Mouse (Mus musculus) adrenal gland, adult 2 months (tissue): ENCODE data around the gene Rpusd1. TPM values are rescaled to one million over a fixed set of nuclear protein-coding genes. Genes with fewer than 3 reads are reported as not detected.

Experiments
- microRNA-seq, 2 experiments: library from miRNA; unstranded; fragments of <30 nt; microRNA quantifications; one replicate each; pipeline ENCODE4 v1.2.0; 2021
- polyA plus RNA-seq: library from polyadenylated mRNA; depleted of rRNA; stranded (reverse); fragments of >200 nt; gene quantifications from 2 replicates; pipeline ENCODE4 v1.2.3, GENCODE M21; 2012; rRNA removed
- total RNA-seq, 2 experiments: library from RNA; stranded (reverse); gene quantifications; 2 replicates each; pipeline ENCODE4 v1.2.3; 2021

The Rpusd1 gene
- total and polyA plus RNA-seq, 3 experiments, result 10.3 to 100 (median 14.6) TPM

Small RNAs within 50 kb of the gene (microRNA-seq; reads per million reads assigned to microRNA genes)
- gene Gm25083 (0 reads per million in 2 experiments), gene Mir6966 (1.1 to 1.7 reads per million in 2 experiments)

Other genes starting within 250 kb of the Rpusd1 start
- 1 to 10 TPM in 1 of 2 experiments, under 1 TPM in 1; 0.97 to 1.0 TPM for gene Sstr5, start 230.4 kb upstream of the Rpusd1 start, total RNA-seq
- gene Sstr5, start 230.4 kb upstream of the Rpusd1 start, polyA plus RNA-seq, result 0.36 and 0.54 TPM in 2 replicates
- 1 to 10 TPM in 1 of 2 experiments, under 1 TPM in 1; 0.83 to 1.5 TPM for gene Sox8, start 157.0 kb upstream of the Rpusd1 start, total RNA-seq
- gene Sox8, start 157.0 kb upstream of the Rpusd1 start, polyA plus RNA-seq, result 1.6 and 2.8 TPM in 2 replicates
- 10 to 100 TPM; 40.4 to 42.6 TPM for gene Lmf1, start 148.6 kb upstream of the Rpusd1 start, total RNA-seq
- gene Lmf1, start 148.6 kb upstream of the Rpusd1 start, polyA plus RNA-seq, result 30.3 and 35.8 TPM in 2 replicates
- 1 to 10 TPM; 1.1 to 1.4 TPM for gene Gng13, start 10.5 kb upstream of the Rpusd1 start, total RNA-seq
- not detected in 2 replicates for gene Gng13, start 10.5 kb upstream of the Rpusd1 start, polyA plus RNA-seq
- gene Chtf18, start 251 bp upstream of the Rpusd1 start, total RNA-seq, result 1 to 10 TPM; 1.8 to 2.3 TPM
- 3.0 and 4.1 TPM in 2 replicates for gene Chtf18, start 251 bp upstream of the Rpusd1 start, polyA plus RNA-seq
- gene Mslnl, start 8.4 kb downstream of the Rpusd1 start, total RNA-seq, result not detected
- gene Mslnl, start 8.4 kb downstream of the Rpusd1 start, polyA plus RNA-seq, result 0.18 and 0.26 TPM in 2 replicates
- gene Msln, start 26.7 kb downstream of the Rpusd1 start, total RNA-seq, result 10 to 100 TPM in 1 of 2 experiments, 1 to 10 TPM in 1; 6.0 to 10.3 TPM
- gene Msln, start 26.7 kb downstream of the Rpusd1 start, polyA plus RNA-seq, result 4.1 and 5.2 TPM in 2 replicates
- gene Narfl, start 46.1 kb downstream of the Rpusd1 start, total RNA-seq, result 10 to 100 TPM; 31.0 to 31.2 TPM
- 18.9 and 22.1 TPM in 2 replicates for gene Narfl, start 46.1 kb downstream of the Rpusd1 start, polyA plus RNA-seq
- gene Haghl, start 58.0 kb downstream of the Rpusd1 start, total RNA-seq, result 10 to 100 TPM; 16.6 to 33.7 TPM
- 67.2 and 70.8 TPM in 2 replicates for gene Haghl, start 58.0 kb downstream of the Rpusd1 start, polyA plus RNA-seq
- gene Ccdc78, start 58.9 kb downstream of the Rpusd1 start, total RNA-seq, result not detected
- gene Ccdc78, start 58.9 kb downstream of the Rpusd1 start, polyA plus RNA-seq, result 0.11 TPM in 2 replicates
- 10 to 100 TPM; 52.0 to 81.1 TPM for gene Fam173a, start 65.2 kb downstream of the Rpusd1 start, total RNA-seq
- 125 and 146 TPM in 2 replicates for gene Fam173a, start 65.2 kb downstream of the Rpusd1 start, polyA plus RNA-seq
- gene AC134908.4, start 68.0 kb downstream of the Rpusd1 start, total RNA-seq, result 1 to 10 TPM in 1 of 2 experiments, not detected in 1; 1.2 TPM
- 0.96 TPM in 1 of 2 replicates, not detected in the other for gene AC134908.4, start 68.0 kb downstream of the Rpusd1 start, polyA plus RNA-seq
- 10 to 100 TPM; 16.8 to 33.1 TPM for gene Metrn, start 69.5 kb downstream of the Rpusd1 start, total RNA-seq
- 121 and 176 TPM in 2 replicates for gene Metrn, start 69.5 kb downstream of the Rpusd1 start, polyA plus RNA-seq
- 10 to 100 TPM; 26.6 to 54.4 TPM for gene Fbxl16, start 81.4 kb downstream of the Rpusd1 start, total RNA-seq
- gene Fbxl16, start 81.4 kb downstream of the Rpusd1 start, polyA plus RNA-seq, result 60.7 and 90.6 TPM in 2 replicates
- 10 to 100 TPM; 19.1 to 20.8 TPM for gene Wdr24, start 96.0 kb downstream of the Rpusd1 start, total RNA-seq
- gene Wdr24, start 96.0 kb downstream of the Rpusd1 start, polyA plus RNA-seq, result 29.5 and 38.3 TPM in 2 replicates
- 100 to 1,000 TPM in 1 of 2 experiments, 10 to 100 TPM in 1; 99.4 to 111 TPM for gene Jmjd8, start 101.2 kb downstream of the Rpusd1 start, total RNA-seq
- gene Jmjd8, start 101.2 kb downstream of the Rpusd1 start, polyA plus RNA-seq, result 99.1 and 121 TPM in 2 replicates
- 100 to 1,000 TPM; 149 to 184 TPM for gene Stub1, start 105.7 kb downstream of the Rpusd1 start, total RNA-seq
- 224 and 236 TPM in 2 replicates for gene Stub1, start 105.7 kb downstream of the Rpusd1 start, polyA plus RNA-seq
- gene Rhbdl1, start 109.6 kb downstream of the Rpusd1 start, total RNA-seq, result 10 to 100 TPM in 1 of 2 experiments, 1 to 10 TPM in 1; 9.8 to 47.1 TPM
- 88.1 and 142 TPM in 2 replicates for gene Rhbdl1, start 109.6 kb downstream of the Rpusd1 start, polyA plus RNA-seq
- gene Gm20683, start 114.1 kb downstream of the Rpusd1 start, total RNA-seq, result 10 to 100 TPM; 14.0 to 16.3 TPM
- 192 and 239 TPM in 2 replicates for gene Gm20683, start 114.1 kb downstream of the Rpusd1 start, polyA plus RNA-seq
- gene Rhot2, start 117.2 kb downstream of the Rpusd1 start, total RNA-seq, result 100 to 1,000 TPM; 107 to 127 TPM
- 180 and 193 TPM in 2 replicates for gene Rhot2, start 117.2 kb downstream of the Rpusd1 start, polyA plus RNA-seq
- gene Wdr90, start 133.8 kb downstream of the Rpusd1 start, total RNA-seq, result 10 to 100 TPM; 13.9 to 15.1 TPM
- 75.1 and 83.0 TPM in 2 replicates for gene Wdr90, start 133.8 kb downstream of the Rpusd1 start, polyA plus RNA-seq
- gene Mcrip2, start 141.1 kb downstream of the Rpusd1 start, total RNA-seq, result 100 to 1,000 TPM; 302 to 466 TPM
- gene Mcrip2, start 141.1 kb downstream of the Rpusd1 start, polyA plus RNA-seq, result 1,490 and 1,757 TPM in 2 replicates
- gene Mettl26, start 147.4 kb downstream of the Rpusd1 start, total RNA-seq, result 100 to 1,000 TPM in 1 of 2 experiments, 10 to 100 TPM in 1; 90.9 to 141 TPM
- 350 and 376 TPM in 2 replicates for gene Mettl26, start 147.4 kb downstream of the Rpusd1 start, polyA plus RNA-seq
- gene Wfikkn1, start 153.2 kb downstream of the Rpusd1 start, total RNA-seq, result 1 to 10 TPM in 1 of 2 experiments, under 1 TPM in 1; 0.52 to 2.1 TPM
- 2.1 and 2.5 TPM in 2 replicates for gene Wfikkn1, start 153.2 kb downstream of the Rpusd1 start, polyA plus RNA-seq
- 10 to 100 TPM; 21.1 to 27.3 TPM for gene Rab40c, start 192.1 kb downstream of the Rpusd1 start, total RNA-seq
- 52.1 and 68.8 TPM in 2 replicates for gene Rab40c, start 192.1 kb downstream of the Rpusd1 start, polyA plus RNA-seq
- 100 to 1,000 TPM; 105 to 121 TPM for gene Pigq, start 217.3 kb downstream of the Rpusd1 start, total RNA-seq
- gene Pigq, start 217.3 kb downstream of the Rpusd1 start, polyA plus RNA-seq, result 160 and 187 TPM in 2 replicates
- gene Nhlrc4, start 217.3 kb downstream of the Rpusd1 start, total RNA-seq, result not detected
- gene Nhlrc4, start 217.3 kb downstream of the Rpusd1 start, polyA plus RNA-seq, result not detected in 2 replicates
- gene A930017K11Rik, start 224.9 kb downstream of the Rpusd1 start, total RNA-seq, result not detected
- gene A930017K11Rik, start 224.9 kb downstream of the Rpusd1 start, polyA plus RNA-seq, result 0.13 TPM in 1 of 2 replicates, not detected in the other